Mouse (Mus musculus) E14TG2a.4 (cell line): ENCODE results near the gene Nbl1.

Source experiments
- CTCF ChIP-seq: conservative IDR thresholded peaks from 2 replicates; pipeline ENCODE4 v1.5.1; 2014; ENCODE audit warnings: low read length
- NANOG ChIP-seq: IDR thresholded peaks from 2 replicates; pipeline ENCODE4 v1.6.1; 2014; ENCODE audit warnings: borderline replicate concordance, low read length, mixed read lengths
- POU5F1 ChIP-seq: IDR thresholded peaks from 2 replicates; pipeline ENCODE4 v1.6.1; 2014; ENCODE audit warnings: low read length, borderline replicate concordance

DNA sequence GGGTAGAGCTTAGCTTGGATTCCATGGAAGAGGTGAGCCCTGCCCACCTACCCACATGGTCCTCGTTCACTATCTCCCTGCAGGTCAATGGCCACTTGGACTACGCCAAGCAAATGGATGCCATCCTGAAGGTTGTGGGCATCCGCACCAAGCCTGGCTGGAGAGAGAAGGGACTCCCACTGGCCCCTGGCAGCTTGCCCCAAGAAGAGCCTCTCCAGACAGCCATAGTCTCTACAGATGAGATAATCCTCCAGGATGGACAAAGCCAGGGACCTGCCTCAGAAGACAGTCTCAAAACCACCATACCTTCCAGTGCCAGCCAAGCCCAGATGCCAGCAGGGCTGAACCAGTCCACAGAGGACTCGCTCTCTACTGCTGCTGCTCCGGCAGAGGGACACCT is 34.8 kb downstream of the Nbl1 start:
- TF ChIP-seq CTCF (no peak), POU5F1 (no peak), NANOG (no peak)
